Mouse (Mus musculus) CH12.LX (cell line): Measurements from ENCODE around the gene B4galt2. TPM values are rescaled to one million over a fixed set of nuclear protein-coding genes. Genes with fewer than 3 reads are reported as not detected.

Experiments used
- DNase-seq: peaks from one replicate; pipeline ENCODE4 v3.0.0-alpha.2; 2013; ENCODE audit errors: extremely low read depth
- H3K27ac ChIP-seq: 2 replicates; pipeline ENCODE4 v1.5.1; 2012; ENCODE audit warnings: low read depth, mild to moderate bottlenecking, control low read depth, moderate library complexity; ENCODE audit not compliant: insufficient read depth
- H3K27me3 ChIP-seq: replicated peaks from 2 replicates; pipeline ENCODE3; 2012; ENCODE audit warnings: inconsistent platforms
- H3K36me3 ChIP-seq, 2 experiments: replicated peaks in 1 of 2; 2 replicates each; pipeline versions ENCODE3 to v1.6.1; 2012; ENCODE audit warnings: inconsistent platforms in 1 of 2, low read length in 1 of 2, mild to moderate bottlenecking in 1 of 2, mixed read lengths in 1 of 2, moderate library complexity in 1 of 2; ENCODE audit not compliant: control insufficient read depth in 1 of 2, insufficient read depth in 1 of 2
- H3K4me1 ChIP-seq, 2 experiments: 2 replicates each; pipeline ENCODE4 v1.6.1; 2012; ENCODE audit warnings: inconsistent platforms in 1 of 2, moderate library complexity in 1 of 2; ENCODE audit not compliant: insufficient read depth in 2 of 2, control insufficient read depth in 1 of 2
- H3K4me2 ChIP-seq: 2 replicates; pipeline ENCODE4 v1.6.1; 2012; ENCODE audit warnings: low read depth, mild to moderate bottlenecking, control low read depth; ENCODE audit not compliant: poor library complexity, insufficient read depth, severe bottlenecking
- H3K4me3 ChIP-seq, 3 experiments: fragments of 150-350 bp in 1 of 3; sonication (generic) in 1 of 3; replicated peaks in 1 of 3; 2 replicates each; pipeline versions ENCODE3 to v1.5.1; 2011 to 2012; ENCODE audit warnings: low read depth in 2 of 3, low read length in 2 of 3, mild to moderate bottlenecking in 2 of 3, moderate library complexity in 2 of 3, control low read depth in 1 of 3, improper control_type of control experiment in 1 of 3, inconsistent platforms in 1 of 3, mixed read lengths in 1 of 3; ENCODE audit not compliant: poor library complexity in 1 of 3
- H3K79me2 ChIP-seq: replicated peaks from 2 replicates; pipeline ENCODE4 v1.6.1; 2012; ENCODE audit warnings: mild to moderate bottlenecking, moderate library complexity; ENCODE audit not compliant: control insufficient read depth, poor library complexity, insufficient read depth, severe bottlenecking; ENCODE audit errors: extremely low read depth
- H3K9ac ChIP-seq: 2 replicates; pipeline ENCODE4 v1.6.1; 2012; ENCODE audit warnings: low read depth, mild to moderate bottlenecking, control low read depth, moderate library complexity; ENCODE audit not compliant: insufficient read depth
- H3K9me3 ChIP-seq: replicated peaks from 2 replicates; pipeline ENCODE3; 2012; ENCODE audit warnings: low read length, inconsistent platforms, mixed read lengths
- BHLHE40 ChIP-seq: IDR thresholded peaks from 2 replicates; pipeline ENCODE4 v1.6.1; 2011; ENCODE audit warnings: mild to moderate bottlenecking, low read depth, low read length, improper control_type of control experiment
- CHD2 ChIP-seq: IDR thresholded peaks from 2 replicates; pipeline ENCODE4 v1.6.1; 2011; ENCODE audit warnings: low read length, improper control_type of control experiment
- CTCF ChIP-seq, 2 experiments: IDR thresholded peaks in 1 of 2; conservative IDR thresholded peaks in 1 of 2; 2 replicates each; pipeline ENCODE4 v1.5.1; 2011 to 2012; ENCODE audit warnings: low read depth in 2 of 2, low read length in 2 of 2, improper control_type of control experiment in 1 of 2, inconsistent platforms in 1 of 2, mild to moderate bottlenecking in 1 of 2, moderate library complexity in 1 of 2
- E2F4 ChIP-seq: IDR thresholded peaks from 2 replicates; pipeline ENCODE4 v1.6.1; 2011; ENCODE audit warnings: low read depth, low read length, improper control_type of control experiment; ENCODE audit not compliant: insufficient replicate concordance
- ETS1 ChIP-seq: conservative IDR thresholded peaks from 2 replicates; pipeline ENCODE4 v1.6.1; 2012; ENCODE audit warnings: low read depth, mild to moderate bottlenecking, inconsistent platforms, low read length, improper control_type of control experiment, moderate library complexity
- GABPA ChIP-seq: IDR thresholded peaks from 2 replicates; pipeline ENCODE4 v1.6.1; 2012; ENCODE audit warnings: low read depth, low read length, improper control_type of control experiment, inconsistent platforms; ENCODE audit not compliant: insufficient replicate concordance
- IRF4 ChIP-seq: IDR thresholded peaks from 2 replicates; pipeline ENCODE4 v1.6.1; 2014; ENCODE audit warnings: low read depth, mild to moderate bottlenecking, inconsistent platforms, low read length, improper control_type of control experiment
- JUN ChIP-seq: IDR thresholded peaks from 2 replicates; pipeline ENCODE4 v1.6.1; 2011; ENCODE audit warnings: low read depth, mild to moderate bottlenecking, low read length, improper control_type of control experiment, moderate library complexity; ENCODE audit not compliant: insufficient read depth
- MAX ChIP-seq: IDR thresholded peaks from 2 replicates; pipeline ENCODE4 v1.6.1; 2011; ENCODE audit warnings: low read length, improper control_type of control experiment
- MAZ ChIP-seq: IDR thresholded peaks from 2 replicates; pipeline ENCODE4 v1.6.1; 2012; ENCODE audit warnings: low read depth, mild to moderate bottlenecking, inconsistent platforms, low read length, improper control_type of control experiment, moderate library complexity
- MEF2A ChIP-seq: IDR thresholded peaks from 2 replicates; pipeline ENCODE4 v1.6.1; 2014; ENCODE audit warnings: low read depth, mild to moderate bottlenecking, inconsistent platforms, low read length, improper control_type of control experiment, borderline replicate concordance
- NELFE ChIP-seq: IDR thresholded peaks from 2 replicates; pipeline ENCODE4 v1.6.1; 2011; ENCODE audit warnings: low read depth, low read length, improper control_type of control experiment
- NRF1 ChIP-seq: IDR thresholded peaks from 2 replicates; pipeline ENCODE4 v1.6.1; 2014; ENCODE audit warnings: low read depth, mild to moderate bottlenecking, inconsistent platforms, low read length, improper control_type of control experiment, moderate library complexity
- PAX5 ChIP-seq: IDR thresholded peaks from 2 replicates; pipeline ENCODE4 v1.6.1; 2012; ENCODE audit warnings: low read length, inconsistent platforms, mixed read lengths
- POLR2A ChIP-seq: IDR thresholded peaks from 2 replicates; pipeline ENCODE4 v1.6.1; 2011; ENCODE audit warnings: low read depth, mild to moderate bottlenecking, improper control_type of control experiment, low read length
- POLR2AphosphoS2 ChIP-seq: IDR thresholded peaks from 2 replicates; pipeline ENCODE4 v1.6.1; 2011; ENCODE audit warnings: low read depth, low read length, improper control_type of control experiment
- RAD21 ChIP-seq: IDR thresholded peaks from 2 replicates; pipeline ENCODE4 v1.6.1; 2011; ENCODE audit warnings: low read depth, mild to moderate bottlenecking, low read length, improper control_type of control experiment, moderate library complexity
- TCF12 ChIP-seq: IDR thresholded peaks from 2 replicates; pipeline ENCODE4 v1.6.1; 2014; ENCODE audit warnings: low read depth, mild to moderate bottlenecking, inconsistent platforms, low read length, improper control_type of control experiment
- UBTF ChIP-seq: IDR thresholded peaks from 2 replicates; pipeline ENCODE4 v1.6.1; 2012; ENCODE audit warnings: low read depth, mild to moderate bottlenecking, inconsistent platforms, low read length, improper control_type of control experiment, moderate library complexity
- ZC3H11A ChIP-seq: IDR thresholded peaks from 2 replicates; pipeline ENCODE4 v1.6.1; 2012; ENCODE audit warnings: low read depth, mild to moderate bottlenecking, inconsistent platforms, low read length, improper control_type of control experiment
- ZKSCAN1 ChIP-seq: IDR thresholded peaks from 2 replicates; pipeline ENCODE4 v1.6.1; 2012; ENCODE audit warnings: low read depth, inconsistent platforms, low read length, improper control_type of control experiment, borderline replicate concordance
- ZMIZ1 ChIP-seq: IDR thresholded peaks from 2 replicates; pipeline ENCODE4 v1.6.1; 2012; ENCODE audit warnings: low read depth, mild to moderate bottlenecking, inconsistent platforms, low read length, improper control_type of control experiment
- ZNF384 ChIP-seq: IDR thresholded peaks from 2 replicates; pipeline ENCODE4 v1.6.1; 2012; ENCODE audit warnings: low read depth, low read length, improper control_type of control experiment, inconsistent platforms
- dilution Hi-C: fragments of 300-500 bp; cut with MboI; formaldehyde crosslinking; loops from 2 replicates; pipeline ENCODE4 v1.14.3; 2020; ENCODE audit warnings: low sequenced_read_pairs; ENCODE audit not compliant: extremely low pct_unique_long_range_greater_than_20kb, extremely low pct_ligation_motif_present
- in situ Hi-C: fragments of 300-500 bp; cut with MboI; formaldehyde crosslinking; loops from 3 replicates; pipeline ENCODE4 v1.14.3; 2019; ENCODE audit warnings: low sequenced_read_pairs, low pct_ligation_motif_present, low pct_unique_long_range_greater_than_20kb, mixed read lengths
- polyA plus RNA-seq: library from polyadenylated mRNA; unstranded; fragments of >175 nt; gene quantifications from 2 replicates; pipeline ENCODE4 v1.2.1, GENCODE M21; 2012; ENCODE audit warnings: low read depth; ENCODE audit not compliant: insufficient read length
- total RNA-seq, 2 experiments: library from RNA; depleted of rRNA; stranded (reverse); fragments of 300-350 nt in 1 of 2; fragments of >200 nt in 1 of 2; gene quantifications; 2 replicates each; pipeline ENCODE4 v1.2.3; 2012 to 2014

B4galt2 gene
- total and polyA plus RNA-seq, 3 experiments = 0.14 to 0.25 TPM; not detected in 1

DNA sequence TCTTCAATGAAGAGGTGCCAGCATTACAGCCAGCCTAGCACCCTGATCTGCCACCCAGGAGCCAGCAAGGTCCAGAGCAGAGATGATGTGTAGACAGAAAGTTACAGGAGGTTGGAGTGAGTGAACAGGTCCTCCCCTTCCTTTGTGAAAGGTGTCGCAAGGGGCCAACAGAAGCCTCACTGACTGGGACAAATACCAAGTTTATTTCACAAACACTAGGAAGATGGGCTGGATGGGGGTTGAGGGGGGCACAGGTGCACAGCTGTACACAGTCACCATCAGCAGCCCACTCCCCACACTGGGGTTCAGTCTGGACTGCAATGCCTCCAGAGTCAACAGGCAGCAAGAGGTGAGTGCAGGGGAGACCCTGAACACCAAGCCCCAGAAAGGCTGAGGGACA, 859 bp upstream of the B4galt2 start:
- H3K4me3 ChIP-seq = no peak overlapping the region
- H3K9ac ChIP-seq = no peak overlapping the region
- dilution Hi-C loops (no loop called here), in situ Hi-C loops (no loop called here)
- peaks cover 14% of the 10 kb centered on the region for H3K79me2 ChIP-seq
- no peak for DNase-seq
- no peaks in the 10 kb centered on the region for H3K9me3 ChIP-seq
- H3K36me3 ChIP-seq = peaks cover 28 to 77% of the 10 kb centered on the region in 2 experiments
- H3K27ac ChIP-seq = no peak overlapping the region
- peaks cover 3 to 17% of the 10 kb centered on the region in 2 experiments; a peak in 3 of 4 replicates for H3K4me1 ChIP-seq
- H3K4me2 ChIP-seq = no peak overlapping the region
- TF ChIP-seq MEF2A (no peak), JUN (no peak), ZC3H11A (no peak), POLR2AphosphoS2 (no peak), MAX (no peak), MAZ (no peak), UBTF (no peak), RAD21 (no peak), ZKSCAN1 (no peak), IRF4 (no peak), ZNF384 (no peak), NELFE (no peak), CTCF (conservative IDR thresholded peaks at IDR 0.05 in 1 of 2, IDR thresholded peaks at IDR 0.05 in 1 of 2; ENCODE audit: low read depth in 2 of 2, low read length in 2 of 2) (no peak), E2F4 (no peak)
- H3K27me3 ChIP-seq = no peaks in the 10 kb centered on the region

- Histone ChIP-seq H3K27me3 (no peaks in the 10 kb centered on the region), H3K4me2 (no peak overlapping the region), H3K4me1 (no peaks in the 10 kb centered on the region), H3K36me3 (peaks cover 13 to 91% of the 10 kb centered on the region in 2 experiments), H3K4me3 (no peak overlapping the region), H3K79me2 (no peaks in the 10 kb centered on the region), H3K9me3 (no peaks in the 10 kb centered on the region), H3K27ac (no peak overlapping the region), H3K9ac (no peak overlapping the region)
- no peak for DNase-seq
- TF ChIP-seq TCF12 (no peak), BHLHE40 (no peak), ZMIZ1 (no peak), CHD2 (no peak), GABPA (no peak), NELFE (no peak), PAX5 (no peak), MAZ (no peak), ETS1 (no peak), POLR2A (no peak), MEF2A (no peak), ZKSCAN1 (no peak), NRF1 (no peak), UBTF (no peak)
- dilution Hi-C loops (no loop called here), in situ Hi-C loops (no loop called here)
These were observed 4.6 kb downstream of the B4galt2 start for GRCm38 (mm10) chr4:117878703-117879102.
